Mouse (Mus musculus): ENCODE data around the gene Vav3.
A peak's percentile ranks its signal among the peaks of the same experiment; 100 is the strongest.

The Vav3 gene

GRCm38 (mm10) chr3:109499861-109500456 is 159.5 kb downstream of the Vav3 start:
- no peak for DNase-seq (ENCODE audit: low read depth, low spot score)

GRCm38 (mm10) chr3:109509784-109510183 is 169.3 kb downstream of the Vav3 start:
- DNase-seq (ENCODE audit: low read depth, low spot score): no peak

GRCm38 (mm10) chr3:109511849-109512248 is 171.4 kb downstream of the Vav3 start:
- DNase-seq (ENCODE audit: low read depth, low spot score): no peak

- DNase-seq (ENCODE audit: low read depth, low spot score): no peak
These were observed 175.0 kb downstream of the Vav3 start for GRCm38 (mm10) chr3:109515479-109515878.

- DNase-seq (ENCODE audit: low read depth, low spot score): no peak
These were observed 175.9 kb downstream of the Vav3 start for GRCm38 (mm10) chr3:109516372-109516771.

GRCm38 (mm10) chr3:109522115-109522514 is 181.7 kb downstream of the Vav3 start:
- no peak for DNase-seq (ENCODE audit: low read depth, low spot score)

- no peak for DNase-seq (ENCODE audit: low read depth, low spot score)
These were observed 185.4 kb downstream of the Vav3 start for GRCm38 (mm10) chr3:109525825-109526224.

GRCm38 (mm10) chr3:109526246-109526645 is 185.8 kb downstream of the Vav3 start:
- peak; percentile 88 for DNase-seq (ENCODE audit: low read depth, low spot score)

GRCm38 (mm10) chr3:109526651-109527050 is 186.2 kb downstream of the Vav3 start:
- DNase-seq (ENCODE audit: low read depth, low spot score): no peak

GRCm38 (mm10) chr3:109528688-109529087 is 188.2 kb downstream of the Vav3 start:
- DNase-seq (ENCODE audit: low read depth, low spot score): no peak

GRCm38 (mm10) chr3:109537686-109538085 is 197.2 kb downstream of the Vav3 start:
- no peak for DNase-seq (ENCODE audit: low read depth, low spot score)

- DNase-seq (ENCODE audit: low read depth, low spot score): no peak
These were observed 199.6 kb downstream of the Vav3 start for GRCm38 (mm10) chr3:109540009-109540408.

GRCm38 (mm10) chr3:109544476-109545221 is 204.2 kb downstream of the Vav3 start:
- DNase-seq (ENCODE audit: low read depth, low spot score): no peak

- DNase-seq (ENCODE audit: low read depth, low spot score): no peak
These were observed 216.9 kb downstream of the Vav3 start for GRCm38 (mm10) chr3:109557329-109557728.

- DNase-seq (ENCODE audit: low read depth, low spot score): peak; percentile 19
These were observed 220.8 kb downstream of the Vav3 start for GRCm38 (mm10) chr3:109561295-109561694.

- DNase-seq (ENCODE audit: low read depth, low spot score): no peak
These were observed 221.3 kb downstream of the Vav3 start for GRCm38 (mm10) chr3:109561776-109562175.

GRCm38 (mm10) chr3:109562268-109562667 is 221.8 kb downstream of the Vav3 start:
- no peak for DNase-seq (ENCODE audit: low read depth, low spot score)

GRCm38 (mm10) chr3:109564443-109564842 is 224.0 kb downstream of the Vav3 start:
- DNase-seq (ENCODE audit: low read depth, low spot score): no peak

- no peak for DNase-seq (ENCODE audit: low read depth, low spot score)
These were observed 228.3 kb downstream of the Vav3 start for GRCm38 (mm10) chr3:109568542-109569265.

- no peak for DNase-seq (ENCODE audit: low read depth, low spot score)
These were observed 231.0 kb downstream of the Vav3 start for GRCm38 (mm10) chr3:109571483-109571882.

GRCm38 (mm10) chr3:109572871-109573270 is 232.4 kb downstream of the Vav3 start:
- DNase-seq (ENCODE audit: low read depth, low spot score): no peak

- peak; percentile 17 for DNase-seq (ENCODE audit: low read depth, low spot score)
These were observed 233.2 kb downstream of the Vav3 start for GRCm38 (mm10) chr3:109573549-109574146.

All from forelimb bud, embryonic 11.5 days (tissue).